Mouse (Mus musculus) testis, adult 2 months (tissue): ENCODE results near the gene Tmem150c. TPM values are rescaled to one million over a fixed set of nuclear protein-coding genes. Genes with fewer than 3 reads are reported as not detected.

Experiments used
- H3K27ac ChIP-seq: fragments of 200-500 bp; 2 replicates; pipeline ENCODE4 v1.5.1; 2012; ENCODE audit warnings: low read depth, low read length; ENCODE audit not compliant: control insufficient read depth, insufficient read depth
- H3K27me3 ChIP-seq: fragments of 200-500 bp; 2 replicates; pipeline ENCODE4 v1.6.1; 2012; ENCODE audit warnings: mild to moderate bottlenecking, low read length, moderate library complexity; ENCODE audit not compliant: control insufficient read depth, insufficient read depth
- H3K36me3 ChIP-seq: fragments of 200-500 bp; 2 replicates; pipeline ENCODE4 v1.6.1; 2012; ENCODE audit warnings: mild to moderate bottlenecking, low read length; ENCODE audit not compliant: control insufficient read depth, insufficient read depth
- H3K4me1 ChIP-seq: fragments of 200-500 bp; 2 replicates; pipeline ENCODE4 v1.6.1; 2012; ENCODE audit warnings: low read length; ENCODE audit not compliant: control insufficient read depth, insufficient read depth
- H3K4me3 ChIP-seq: fragments of 200-500 bp; 2 replicates; pipeline ENCODE4 v1.5.1; 2012; ENCODE audit warnings: low read depth, mild to moderate bottlenecking, low read length, moderate library complexity, mixed read lengths; ENCODE audit not compliant: control insufficient read depth
- CTCF ChIP-seq: fragments of 200-500 bp; IDR thresholded peaks from 2 replicates; pipeline ENCODE4 v1.5.1; 2012; ENCODE audit warnings: low read depth, mild to moderate bottlenecking, inconsistent platforms, low read length, moderate library complexity; ENCODE audit not compliant: control insufficient read depth, insufficient read depth, insufficient replicate concordance
- POLR2A ChIP-seq: fragments of 200-500 bp; IDR thresholded peaks from 2 replicates; pipeline ENCODE4 v1.6.1; 2012; ENCODE audit warnings: low read depth, mild to moderate bottlenecking, inconsistent platforms, low read length, moderate library complexity; ENCODE audit not compliant: control insufficient read depth
- polyA plus RNA-seq: library from polyadenylated mRNA; depleted of rRNA; stranded (reverse); fragments of >200 nt; gene quantifications from 2 replicates; pipeline ENCODE4 v1.2.3, GENCODE M21; 2012

Tmem150c gene
- polyA plus RNA-seq, 1 experiment, result 4.6 TPM

DNA sequence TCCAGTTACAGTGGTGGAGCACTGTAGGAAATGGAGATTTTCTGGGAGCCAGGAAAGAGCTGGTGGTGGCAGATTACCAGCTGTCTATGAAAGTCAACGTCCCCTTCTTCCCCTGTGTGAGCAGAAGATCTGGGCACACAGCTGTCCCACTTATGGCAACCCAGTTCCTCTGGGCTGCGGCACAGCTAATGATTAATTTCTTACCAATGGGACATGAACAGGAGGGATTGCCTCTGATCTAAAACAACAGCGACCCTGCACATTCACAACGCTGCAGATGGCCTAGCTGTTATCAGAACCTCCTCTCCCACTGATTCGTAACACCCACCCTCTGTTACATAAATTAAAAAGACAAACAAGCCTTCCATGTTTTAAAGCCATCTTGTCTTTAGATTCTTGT is 46.2 kb downstream of the Tmem150c start:
- Histone ChIP-seq H3K27ac (no peak overlapping the region), H3K27me3 (no peaks in the 10 kb centered on the region), H3K36me3 (no peaks in the 10 kb centered on the region), H3K4me1 (no peaks in the 10 kb centered on the region), H3K4me3 (no peak overlapping the region)
- TF ChIP-seq CTCF (no peak), POLR2A (no peak)

DNA sequence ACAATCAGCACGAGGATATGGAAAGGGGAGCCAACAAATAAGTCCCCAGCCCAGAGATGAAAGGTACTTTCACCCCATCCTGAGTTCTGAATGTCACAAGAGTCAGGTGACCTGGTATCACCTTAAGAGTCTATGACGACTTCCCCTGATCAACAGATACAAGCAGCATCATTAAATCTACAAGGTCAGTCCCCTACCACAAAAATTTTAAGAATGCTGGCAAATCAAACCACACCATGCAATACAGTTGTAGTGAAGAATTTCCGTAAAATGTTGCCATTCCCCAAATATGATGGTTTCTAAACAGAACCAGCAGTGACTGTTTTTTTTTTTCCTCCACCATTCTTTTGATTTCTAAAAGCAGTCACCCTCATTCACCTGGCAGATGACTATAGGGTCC is 49.0 kb downstream of the Tmem150c start:
- Histone ChIP-seq H3K36me3 (no peaks in the 10 kb centered on the region), H3K27me3 (no peaks in the 10 kb centered on the region), H3K27ac (no peak overlapping the region), H3K4me1 (no peaks in the 10 kb centered on the region), H3K4me3 (no peak overlapping the region)
- no peak for TF ChIP-seq POLR2A
- TF ChIP-seq CTCF, result no peak

DNA sequence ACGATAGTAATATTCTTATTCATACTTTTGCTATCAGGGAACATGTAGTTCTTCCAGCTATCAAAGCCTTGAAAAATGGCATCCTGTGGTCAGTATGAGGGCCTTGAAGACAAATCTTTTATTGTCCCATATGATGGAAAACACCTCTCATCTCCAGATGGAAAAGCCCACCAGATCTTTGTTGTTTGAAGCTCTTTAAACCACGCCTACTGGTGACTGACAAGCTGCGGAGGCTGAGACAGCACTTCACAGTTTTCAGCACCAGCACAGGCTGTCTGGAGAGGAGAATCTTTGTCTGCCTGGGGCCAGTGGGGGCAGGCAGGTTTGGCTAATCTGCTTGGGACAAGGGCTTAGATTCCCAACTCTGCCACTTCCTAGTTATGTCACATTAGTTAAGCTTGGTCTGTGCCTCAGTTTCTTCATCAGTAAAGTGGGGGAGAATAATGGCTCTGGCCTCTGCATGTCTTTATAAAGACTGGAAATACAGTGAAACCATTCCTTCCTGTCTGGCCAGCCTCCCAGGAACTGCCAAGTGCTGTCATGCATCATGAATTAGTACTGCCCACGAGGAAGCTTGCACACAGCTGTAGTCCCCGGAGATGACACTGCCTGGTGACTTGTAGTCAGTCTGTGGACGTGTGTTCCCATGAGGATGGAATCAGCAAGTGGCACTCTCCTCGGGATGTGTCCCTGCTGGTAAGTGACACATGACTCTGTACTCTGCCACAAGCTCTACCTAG is 49.9 kb downstream of the Tmem150c start:
- Histone ChIP-seq H3K4me1 (no peaks in the 10 kb centered on the region), H3K36me3 (no peaks in the 10 kb centered on the region), H3K27ac (no peak overlapping the region), H3K27me3 (no peaks in the 10 kb centered on the region), H3K4me3 (no peak overlapping the region)
- no peak for TF ChIP-seq CTCF
- no peak for TF ChIP-seq POLR2A

- H3K36me3 ChIP-seq, result no peaks in the 10 kb centered on the region
- H3K4me3 ChIP-seq, result no peak overlapping the region
- H3K27me3 ChIP-seq, result no peaks in the 10 kb centered on the region
- H3K4me1 ChIP-seq, result no peaks in the 10 kb centered on the region
- TF ChIP-seq POLR2A (no peak), CTCF (no peak)
- peak overlapping the region; percentile 14; the same call in 1 of the 2 replicates for H3K27ac ChIP-seq
These were observed 50.7 kb downstream of the Tmem150c start for GRCm38 (mm10) chr5:100108866-100109265.

- H3K4me3 ChIP-seq, result no peak overlapping the region
- no peaks in the 10 kb centered on the region for H3K36me3 ChIP-seq
- no peak for TF ChIP-seq CTCF
- TF ChIP-seq POLR2A, result no peak
- no peaks in the 10 kb centered on the region for H3K4me1 ChIP-seq
- no peaks in the 10 kb centered on the region for H3K27me3 ChIP-seq
- H3K27ac ChIP-seq, result no peak overlapping the region
These were observed 57.2 kb downstream of the Tmem150c start for GRCm38 (mm10) chr5:100102395-100102794.

- TF ChIP-seq POLR2A, result no peak
- TF ChIP-seq CTCF, result no peak
- Histone ChIP-seq H3K36me3 (no peaks in the 10 kb centered on the region), H3K4me1 (no peaks in the 10 kb centered on the region), H3K27ac (no peak overlapping the region), H3K4me3 (no peak overlapping the region), H3K27me3 (no peaks in the 10 kb centered on the region)
These were observed 61.6 kb downstream of the Tmem150c start for GRCm38 (mm10) chr5:100097967-100098366.

DNA sequence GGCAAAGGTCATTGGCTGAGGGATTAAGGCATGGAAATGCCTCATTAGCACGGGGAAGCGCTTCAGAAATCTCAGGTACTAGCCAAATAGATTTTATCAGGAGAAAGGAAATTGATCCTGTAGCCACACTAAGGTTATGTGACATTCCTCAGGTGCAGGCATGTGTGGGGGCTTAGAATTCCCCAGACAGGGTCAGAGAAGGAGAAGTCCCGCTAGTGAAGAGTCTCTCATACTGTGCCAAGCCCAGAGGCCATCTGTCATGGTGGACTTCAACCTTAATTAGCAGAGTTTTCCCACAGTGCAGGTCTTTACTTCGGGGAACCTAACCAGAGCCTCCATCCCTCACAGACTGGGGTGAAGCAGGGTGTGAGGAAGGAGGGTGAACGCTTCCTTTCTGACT is 62.7 kb downstream of the Tmem150c start:
- Histone ChIP-seq H3K27me3 (no peaks in the 10 kb centered on the region), H3K27ac (no peak overlapping the region), H3K4me3 (no peak overlapping the region), H3K36me3 (no peaks in the 10 kb centered on the region), H3K4me1 (no peaks in the 10 kb centered on the region; the same call in 1 of the 2 replicates)
- no peak for TF ChIP-seq POLR2A
- no peak for TF ChIP-seq CTCF
